Mouse (Mus musculus): ENCODE data around the gene Lsm3. TPM values are rescaled to one million over a fixed set of nuclear protein-coding genes. Genes with fewer than 3 reads are reported as not detected.
A peak's percentile ranks its signal among the peaks of the same experiment; 100 is the strongest.

Gene Lsm3
- polyA plus RNA-seq, 1 experiment from 2014 or later: 276 TPM

- Histone ChIP-seq H3K4me2 (no peak overlapping the region), H3K4me1 (peaks cover 21% of the 10 kb centered on the region), H3K27me3 (no peaks in the 10 kb centered on the region), H3K9me3 (no peaks in the 10 kb centered on the region), H3K27ac (no peak overlapping the region), H3K4me3 (replicated peaks) (no peak overlapping the region), H3K36me3 (replicated peaks) (peaks cover 59% of the 10 kb centered on the region), H3K9ac (no peak overlapping the region)
- 92% methylated on average over 7 of the region's 7 CpGs for WGBS
- no peak for ATAC-seq (ENCODE audit: low FRiP score)
Measured at GRCm38 (mm10) chr6:91518454-91519020, 2.8 kb downstream of the Lsm3 start.

GRCm38 (mm10) chr6:91522816-91523215, 7.1 kb downstream of the Lsm3 start:
- peaks cover 80% of the 10 kb centered on the region for H3K36me3 ChIP-seq (replicated peaks)
- H3K9ac ChIP-seq: no peak overlapping the region
- H3K4me2 ChIP-seq: no peak overlapping the region
- WGBS: 93% methylated on average over 5 of the region's 5 CpGs
- no peak for ATAC-seq (ENCODE audit: low FRiP score)
- no peaks in the 10 kb centered on the region for H3K27me3 ChIP-seq
- H3K4me3 ChIP-seq (replicated peaks): no peak overlapping the region
- H3K4me1 ChIP-seq: no peaks in the 10 kb centered on the region
- no peak overlapping the region for H3K27ac ChIP-seq
- H3K9me3 ChIP-seq: no peaks in the 10 kb centered on the region

GRCm38 (mm10) chr6:91525544-91525943, 9.8 kb downstream of the Lsm3 start:
- H3K9me3 ChIP-seq: no peaks in the 10 kb centered on the region
- H3K4me2 ChIP-seq: no peak overlapping the region
- no peaks in the 10 kb centered on the region for H3K27me3 ChIP-seq
- ATAC-seq (ENCODE audit: low FRiP score): no peak
- no peak overlapping the region for H3K9ac ChIP-seq
- no peak overlapping the region for H3K27ac ChIP-seq
- H3K36me3 ChIP-seq (replicated peaks): peaks cover 65% of the 10 kb centered on the region
- H3K4me1 ChIP-seq: no peaks in the 10 kb centered on the region
- H3K4me3 ChIP-seq (replicated peaks): no peak overlapping the region
- 84% methylated on average over 4 of the region's 4 CpGs for WGBS

- no peaks in the 10 kb centered on the region for H3K27me3 ChIP-seq
- no peak for ATAC-seq (ENCODE audit: low FRiP score)
- 60% methylated on average over 5 of the region's 5 CpGs for WGBS
- H3K4me3 ChIP-seq (replicated peaks): no peak overlapping the region
- no peak overlapping the region for H3K4me2 ChIP-seq
- H3K9me3 ChIP-seq: no peaks in the 10 kb centered on the region
- H3K27ac ChIP-seq: no peak overlapping the region
- no peaks in the 10 kb centered on the region for H3K4me1 ChIP-seq
- no peak overlapping the region for H3K9ac ChIP-seq
- peaks cover 47% of the 10 kb centered on the region for H3K36me3 ChIP-seq (replicated peaks)
Measured at GRCm38 (mm10) chr6:91527227-91527860, 11.6 kb downstream of the Lsm3 start.

- no peak for ATAC-seq (ENCODE audit: low FRiP score)
- Histone ChIP-seq H3K4me3 (replicated peaks) (no peak overlapping the region), H3K36me3 (replicated peaks) (peaks cover 38% of the 10 kb centered on the region), H3K27me3 (no peaks in the 10 kb centered on the region), H3K27ac (no peak overlapping the region), H3K9me3 (no peaks in the 10 kb centered on the region), H3K4me2 (no peak overlapping the region), H3K9ac (0 out of 2 replicates have a peak overlapping the region, but pooled peaks have one; percentile 7), H3K4me1 (no peaks in the 10 kb centered on the region)
- 91% methylated on average over 7 of the region's 7 CpGs for WGBS
Measured at GRCm38 (mm10) chr6:91528265-91528664, 12.5 kb downstream of the Lsm3 start.

- no peak overlapping the region for H3K9ac ChIP-seq
- WGBS: 86% methylated on average over 8 of the region's 8 CpGs
- no peaks in the 10 kb centered on the region for H3K27me3 ChIP-seq
- ATAC-seq (ENCODE audit: low FRiP score): no peak
- H3K4me1 ChIP-seq: no peaks in the 10 kb centered on the region
- peaks cover 16% of the 10 kb centered on the region for H3K36me3 ChIP-seq (replicated peaks)
- H3K4me2 ChIP-seq: no peak overlapping the region
- no peak overlapping the region for H3K27ac ChIP-seq
- H3K9me3 ChIP-seq: no peaks in the 10 kb centered on the region
- H3K4me3 ChIP-seq (replicated peaks): no peak overlapping the region
Measured at GRCm38 (mm10) chr6:91530673-91531072, 14.9 kb downstream of the Lsm3 start.

- no peak overlapping the region for H3K27ac ChIP-seq
- no peak for ATAC-seq (ENCODE audit: low FRiP score)
Measured at GRCm38 (mm10) chr6:91531276-91531675, 15.5 kb downstream of the Lsm3 start.

GRCm38 (mm10) chr6:91532661-91533060, 16.9 kb downstream of the Lsm3 start:
- H3K9ac ChIP-seq: no peak overlapping the region
- peaks cover 13% of the 10 kb centered on the region for H3K36me3 ChIP-seq (replicated peaks)
- no peak overlapping the region for H3K27ac ChIP-seq
- H3K27me3 ChIP-seq: no peaks in the 10 kb centered on the region
- no peak overlapping the region for H3K4me2 ChIP-seq
- 78% methylated on average over 6 of the region's 6 CpGs for WGBS
- ATAC-seq (ENCODE audit: low FRiP score): no peak
- H3K4me1 ChIP-seq: no peaks in the 10 kb centered on the region
- no peak overlapping the region for H3K4me3 ChIP-seq (replicated peaks)
- no peaks in the 10 kb centered on the region for H3K9me3 ChIP-seq

More at GRCm38 (mm10) chr6:91531276-91531675, 15.5 kb downstream of the Lsm3 start:
- Histone ChIP-seq H3K4me2 (no peak overlapping the region), H3K4me3 (replicated peaks) (no peak overlapping the region), H3K27me3 (no peaks in the 10 kb centered on the region), H3K4me1 (no peaks in the 10 kb centered on the region), H3K36me3 (replicated peaks) (peaks cover 13% of the 10 kb centered on the region), H3K9me3 (no peaks in the 10 kb centered on the region), H3K9ac (no peak overlapping the region)
- WGBS: 84% methylated on average over 6 of the region's 6 CpGs

GRCm38 (mm10) chr6:91533359-91533758, 17.6 kb downstream of the Lsm3 start:
- no peak for ATAC-seq (ENCODE audit: low FRiP score)
- no peak overlapping the region for H3K4me2 ChIP-seq
- H3K27ac ChIP-seq: no peak overlapping the region
- H3K9ac ChIP-seq: no peak overlapping the region
- no peaks in the 10 kb centered on the region for H3K9me3 ChIP-seq
- no peaks in the 10 kb centered on the region for H3K27me3 ChIP-seq
- 73% methylated on average over 5 of the region's 5 CpGs for WGBS
- no peak overlapping the region for H3K4me3 ChIP-seq (replicated peaks)
- H3K36me3 ChIP-seq (replicated peaks): peaks cover 11% of the 10 kb centered on the region
- no peaks in the 10 kb centered on the region for H3K4me1 ChIP-seq

GRCm38 (mm10) chr6:91533771-91534170, 18.0 kb downstream of the Lsm3 start:
- Histone ChIP-seq H3K4me1 (no peaks in the 10 kb centered on the region), H3K9me3 (no peaks in the 10 kb centered on the region), H3K4me3 (replicated peaks) (no peak overlapping the region), H3K9ac (no peak overlapping the region), H3K36me3 (replicated peaks) (peaks cover 7% of the 10 kb centered on the region), H3K27ac (no peak overlapping the region), H3K4me2 (no peak overlapping the region), H3K27me3 (no peaks in the 10 kb centered on the region)
- WGBS: 56% methylated on average over 2 of the region's 2 CpGs
- ATAC-seq (ENCODE audit: low FRiP score): no peak

GRCm38 (mm10) chr6:91534268-91534667, 18.5 kb downstream of the Lsm3 start:
- no peak for ATAC-seq (ENCODE audit: low FRiP score)
- WGBS: 84% methylated on average over 4 of the region's 4 CpGs
- H3K36me3 ChIP-seq (replicated peaks): peaks cover 4% of the 10 kb centered on the region; the same call in 1 of the 2 replicates
- no peak overlapping the region for H3K9ac ChIP-seq
- H3K4me3 ChIP-seq (replicated peaks): no peak overlapping the region
- no peak overlapping the region for H3K27ac ChIP-seq
- no peaks in the 10 kb centered on the region for H3K4me1 ChIP-seq
- H3K4me2 ChIP-seq: no peak overlapping the region
- no peaks in the 10 kb centered on the region for H3K27me3 ChIP-seq
- H3K9me3 ChIP-seq: no peaks in the 10 kb centered on the region

GRCm38 (mm10) chr6:91535231-91535630, 19.5 kb downstream of the Lsm3 start:
- H3K4me1 ChIP-seq: no peaks in the 10 kb centered on the region
- H3K9me3 ChIP-seq: no peaks in the 10 kb centered on the region
- no peak overlapping the region for H3K4me3 ChIP-seq (replicated peaks)
- no peaks in the 10 kb centered on the region for H3K36me3 ChIP-seq (replicated peaks)
- H3K27me3 ChIP-seq: no peaks in the 10 kb centered on the region
- no peak for ATAC-seq (ENCODE audit: low FRiP score)
- no peak overlapping the region for H3K27ac ChIP-seq
- no peak overlapping the region for H3K4me2 ChIP-seq
- no peak overlapping the region for H3K9ac ChIP-seq
- WGBS: 64% methylated on average over 3 of the region's 3 CpGs

Data from forebrain, embryonic 12.5 days (tissue).